Mouse (Mus musculus) spleen, adult 2 months (tissue): ENCODE measurements around the gene Col8a1. TPM values are rescaled to one million over a fixed set of nuclear protein-coding genes. Genes with fewer than 3 reads are reported as not detected.

ENCODE experiments used
- DNase-seq, 2 experiments: peaks; one replicate each; pipeline versions ENCODE4 v3.0.0 to v3.0.0-alpha.2; 2012 to 2021; ENCODE audit warnings: low spot score in 2 of 2, low read depth in 1 of 2
- H3K27ac ChIP-seq: fragments of 200-500 bp; 2 replicates; pipeline ENCODE4 v1.5.1; 2012; ENCODE audit warnings: low read length, inconsistent platforms; ENCODE audit not compliant: insufficient read depth
- H3K27me3 ChIP-seq: fragments of 200-500 bp; 2 replicates; pipeline ENCODE4 v1.6.1; 2012; ENCODE audit warnings: mild to moderate bottlenecking, moderate library complexity, low read length, inconsistent platforms; ENCODE audit not compliant: control insufficient read depth, insufficient read depth
- H3K36me3 ChIP-seq: fragments of 200-500 bp; 2 replicates; pipeline ENCODE4 v1.6.1; 2012; ENCODE audit warnings: mild to moderate bottlenecking, low read length, inconsistent platforms; ENCODE audit not compliant: control insufficient read depth, insufficient read depth
- H3K4me1 ChIP-seq: fragments of 200-500 bp; 2 replicates; pipeline ENCODE4 v1.6.1; 2011; ENCODE audit warnings: inconsistent platforms; ENCODE audit not compliant: control insufficient read depth, insufficient read depth, insufficient read length
- H3K4me3 ChIP-seq: fragments of 200-500 bp; 2 replicates; pipeline ENCODE4 v1.5.1; 2011; ENCODE audit warnings: mild to moderate bottlenecking, inconsistent platforms; ENCODE audit not compliant: insufficient read depth, insufficient read length; ENCODE audit errors: extremely low read depth
- CTCF ChIP-seq: fragments of 200-500 bp; IDR thresholded peaks from 2 replicates; pipeline ENCODE4 v1.5.1; 2011; ENCODE audit warnings: mild to moderate bottlenecking, inconsistent platforms; ENCODE audit not compliant: insufficient read depth, insufficient read length, insufficient replicate concordance; ENCODE audit errors: extremely low read depth
- POLR2A ChIP-seq: fragments of 200-500 bp; IDR thresholded peaks from 2 replicates; pipeline ENCODE4 v1.6.1; 2011; ENCODE audit warnings: low read depth, low read length, inconsistent platforms
- WGBS: fragments of 180-500 bp; shearing (Covaris S2); methylation state at CpG from one replicate; pipeline ENCODE4 v1.1.7; 2018; 5-methylcytosine and 5-hydroxymethylcytosine counted together
- polyA plus RNA-seq: library from polyadenylated mRNA; depleted of rRNA; stranded (reverse); fragments of >200 nt; gene quantifications from 2 replicates; pipeline ENCODE4 v1.2.3, GENCODE M21; 2012

Col8a1 gene
- polyA plus RNA-seq, 1 experiment = 0.20 TPM

DNA sequence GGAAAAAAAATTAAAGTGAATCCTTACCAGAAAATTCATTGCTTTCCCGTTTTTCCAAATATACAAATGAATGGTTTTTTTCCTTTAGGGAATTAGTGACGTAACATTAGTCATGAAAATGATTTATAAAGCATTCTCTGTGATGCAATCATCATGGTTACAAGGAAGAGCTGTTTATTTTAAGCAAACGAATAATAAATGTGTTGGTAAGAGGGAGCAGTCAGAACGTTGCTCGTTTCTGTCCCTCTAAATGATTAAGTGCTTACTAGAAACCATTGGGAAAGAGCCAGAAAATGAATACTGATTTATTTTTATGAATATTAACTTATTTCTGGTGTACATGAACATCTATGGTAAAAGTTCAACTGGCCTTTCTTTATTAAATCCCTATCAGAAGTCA, 119.8 kb downstream of the Col8a1 start:
- WGBS = 68% methylated on average over 5 of the region's 5 CpGs
- no peaks in the 10 kb centered on the region for H3K27me3 ChIP-seq
- no peak overlapping the region for H3K4me3 ChIP-seq
- H3K36me3 ChIP-seq = no peaks in the 10 kb centered on the region
- no peak overlapping the region for H3K27ac ChIP-seq
- TF ChIP-seq CTCF = no peak
- TF ChIP-seq POLR2A = no peak
- no peaks in the 10 kb centered on the region for H3K4me1 ChIP-seq
- DNase-seq = no peak

DNA sequence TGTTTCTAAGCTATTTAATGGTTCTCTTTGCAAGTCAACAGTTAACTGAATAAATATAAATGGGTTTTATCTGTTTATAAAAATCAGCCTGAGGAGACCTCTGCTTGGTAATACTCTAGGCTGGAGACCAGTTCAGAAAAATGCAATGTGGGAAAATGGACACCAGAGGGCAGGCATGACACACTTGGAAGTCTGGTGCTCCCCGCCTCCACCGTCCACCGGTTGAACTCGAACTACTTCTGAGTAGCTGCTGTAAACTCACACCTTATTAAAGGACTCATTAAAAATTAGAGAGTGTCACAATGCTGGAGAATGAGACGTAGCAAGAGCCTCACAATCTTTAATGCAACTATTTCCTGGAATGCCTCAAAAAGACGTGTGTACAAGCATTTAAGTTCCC, 120.3 kb downstream of the Col8a1 start:
- Histone ChIP-seq H3K4me3 (no peak overlapping the region), H3K27me3 (no peaks in the 10 kb centered on the region), H3K36me3 (no peaks in the 10 kb centered on the region), H3K27ac (no peak overlapping the region), H3K4me1 (no peaks in the 10 kb centered on the region)
- 15% methylated on average over 6 of the region's 6 CpGs for WGBS
- peak; percentile 17 to 42 for DNase-seq
- TF ChIP-seq POLR2A (no peak), CTCF (peak; percentile 57; the same call in 1 of the 2 replicates)

DNA sequence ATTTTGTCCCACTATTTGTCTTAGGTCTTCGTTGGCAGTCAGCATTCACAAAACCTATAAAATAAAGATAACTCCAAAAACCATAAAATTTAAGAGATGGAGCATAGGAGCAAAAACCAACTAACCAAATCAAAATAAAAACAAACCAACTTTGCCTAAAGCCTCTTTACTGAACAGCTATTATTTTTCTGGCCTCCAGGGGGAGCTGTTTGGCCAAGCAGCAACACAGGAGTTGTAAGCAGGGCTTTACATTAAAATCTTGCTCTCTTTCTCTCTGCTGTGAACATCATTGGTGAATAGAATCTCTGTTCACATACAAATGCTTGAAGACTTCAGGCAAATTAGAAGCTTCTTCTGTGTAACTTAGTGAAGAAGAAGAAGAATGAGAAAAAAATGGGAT, 142.8 kb downstream of the Col8a1 start:
- Histone ChIP-seq H3K36me3 (no peaks in the 10 kb centered on the region), H3K27me3 (no peaks in the 10 kb centered on the region), H3K27ac (no peak overlapping the region), H3K4me1 (no peaks in the 10 kb centered on the region), H3K4me3 (no peak overlapping the region)
- 13% methylated on average over 1 of the region's 1 CpGs for WGBS
- no peak for DNase-seq
- TF ChIP-seq CTCF (peak; percentile 45; the same call in 1 of the 2 replicates), POLR2A (no peak)

DNA sequence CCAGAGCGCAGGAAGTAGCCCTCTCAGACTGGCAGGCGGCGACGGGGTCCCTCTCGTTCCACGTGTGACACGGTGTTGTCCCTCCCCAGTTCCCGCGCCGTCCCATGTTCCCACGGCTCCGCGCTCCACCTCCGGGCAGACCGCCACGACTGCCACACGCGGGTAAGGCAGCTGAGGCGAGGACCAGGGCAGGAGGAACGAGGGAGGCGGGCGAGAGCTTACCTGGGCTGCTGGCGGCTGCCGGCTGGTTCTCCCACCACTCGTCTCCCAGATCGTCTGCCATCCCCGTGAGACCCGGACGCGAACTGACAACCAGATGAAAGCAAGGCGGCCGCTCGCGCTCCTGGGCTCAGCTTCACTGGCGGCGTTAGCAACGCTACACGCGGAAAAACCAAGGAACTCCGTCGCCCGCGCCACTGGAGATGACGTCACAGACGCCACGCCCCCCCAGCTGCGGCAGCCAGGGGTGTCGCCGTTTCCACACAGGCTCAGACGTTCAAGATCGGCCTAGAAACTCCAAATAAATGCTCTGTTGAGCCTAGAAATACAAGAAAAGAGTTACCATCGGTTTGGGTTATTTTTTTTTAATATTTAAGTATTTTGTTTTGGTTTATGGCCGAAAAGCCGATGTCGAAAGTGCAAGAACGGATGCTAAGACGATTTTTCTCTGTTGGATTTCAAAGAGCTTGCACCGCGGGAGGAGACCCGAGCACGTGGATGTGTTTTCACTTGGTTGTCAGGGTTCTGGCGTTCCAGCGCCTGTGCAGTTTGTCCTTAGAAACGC, 147.9 kb downstream of the Col8a1 start, which contains the start of gene Cmss1:
TSS of gene Cmss1 (minus strand) at position 421 of the 784 bp plus-strand sequence.
- Histone ChIP-seq H3K27ac (no peak within 1 kb of the TSS), H3K27me3 (no peaks in the 10 kb centered on the region), H3K4me3 (peak within 1 kb of the TSS; percentile 97), H3K36me3 (no peaks in the 10 kb centered on the region), H3K4me1 (no peaks in the 10 kb centered on the region; the same call in 1 of the 2 replicates)
- no peak for TF ChIP-seq CTCF
- no peak for TF ChIP-seq POLR2A
- peak; percentile 71 to 74 for DNase-seq
- under 1% methylated on average over 64 of the region's 64 CpGs for WGBS

DNA sequence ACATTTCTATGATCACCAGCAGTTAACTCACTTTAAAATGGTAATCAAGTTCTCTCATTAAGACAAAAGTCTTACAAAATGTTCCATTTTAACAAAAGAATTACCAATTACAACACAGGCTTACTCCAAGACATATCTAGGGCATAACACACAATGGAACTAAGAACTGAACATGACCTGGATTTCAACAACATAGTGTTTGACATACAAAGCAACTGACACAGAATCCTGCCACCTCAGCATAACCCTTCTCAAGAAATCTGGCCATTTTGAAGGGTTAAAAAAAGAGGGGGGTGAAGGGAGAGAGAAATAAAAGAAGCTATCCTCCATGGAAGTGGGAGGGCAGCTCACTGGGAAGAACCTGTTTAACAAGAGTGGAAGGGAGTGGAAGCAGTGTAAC, 153.5 kb downstream of the Col8a1 start:
- Histone ChIP-seq H3K36me3 (no peaks in the 10 kb centered on the region), H3K4me1 (no peaks in the 10 kb centered on the region), H3K27ac (no peak overlapping the region), H3K4me3 (no peak overlapping the region), H3K27me3 (no peaks in the 10 kb centered on the region)
- DNase-seq = no peak
- no peak for TF ChIP-seq POLR2A
- no peak for TF ChIP-seq CTCF

DNA sequence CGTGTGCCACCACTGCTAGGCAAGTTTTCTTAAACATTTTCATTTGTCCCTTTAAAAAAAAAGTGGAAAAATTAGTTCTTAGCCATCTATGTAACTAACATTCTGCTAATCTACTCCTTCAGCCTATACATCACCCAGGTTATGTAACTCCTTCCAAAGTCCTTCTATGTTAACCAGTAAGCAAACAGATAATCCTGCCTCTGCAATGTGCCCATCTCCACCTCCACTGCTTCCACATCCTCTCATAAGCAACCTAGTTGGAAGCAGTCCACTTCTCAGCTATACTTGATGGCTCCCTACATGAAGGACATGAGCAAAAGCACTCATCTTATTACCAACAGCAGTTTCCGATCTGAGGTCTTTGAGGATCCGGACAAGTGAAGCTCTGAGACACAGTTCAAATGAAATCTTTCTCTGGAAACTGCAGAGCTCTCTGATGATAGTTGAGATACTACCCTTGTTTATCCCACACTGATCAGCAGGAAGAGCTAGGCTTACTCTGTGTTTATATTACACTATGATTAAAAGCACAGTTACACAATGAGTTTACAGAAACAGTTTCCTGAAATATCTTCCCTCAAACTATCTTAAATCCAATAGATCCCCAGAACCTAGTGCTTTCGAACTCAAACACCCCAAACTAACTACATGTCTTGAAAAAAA, 157.1 kb downstream of the Col8a1 start:
- H3K4me1 ChIP-seq = no peaks in the 10 kb centered on the region
- DNase-seq = no peak
- H3K27ac ChIP-seq = no peak overlapping the region
- no peaks in the 10 kb centered on the region for H3K27me3 ChIP-seq
- 91% methylated on average over 4 of the region's 4 CpGs for WGBS
- H3K36me3 ChIP-seq = no peaks in the 10 kb centered on the region
- no peak overlapping the region for H3K4me3 ChIP-seq
- TF ChIP-seq POLR2A (no peak), CTCF (no peak)
